26 mouse cellular contexts compared by ENCODE assay signal in the genomic region with DNA sequence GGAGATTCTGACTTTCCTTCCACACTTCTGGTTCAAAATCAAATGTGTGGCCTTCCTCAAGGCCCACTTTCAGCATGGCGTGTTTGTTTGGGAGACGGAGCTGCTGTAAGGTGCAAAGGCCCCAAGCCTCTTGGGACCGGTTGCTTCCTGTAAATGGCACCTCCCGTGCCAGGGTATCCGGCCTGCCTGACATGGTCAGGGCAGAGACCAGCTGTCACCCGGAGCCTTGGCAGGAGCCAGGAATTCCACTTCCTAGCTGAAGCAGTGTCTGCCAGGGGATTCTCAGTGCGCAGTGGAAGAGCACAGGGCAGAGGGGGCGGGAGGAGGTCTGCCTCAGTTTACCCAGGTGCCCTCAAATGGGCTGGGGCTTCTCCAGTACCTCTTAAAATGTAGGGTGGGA. TPM values are rescaled to one million over a fixed set of nuclear protein-coding genes. Genes with fewer than 3 reads are reported as not detected.
DNase-seq lines count a peak whose midpoint lies in the region; ATAC-seq lines count a peak whose summit lies in the region.
"Had no signal": no experiment of that assay in that cellular context is flagged by ENCODE, and none has a peak within 500 bp of the region (broad histone marks: within the 10 kb centered on the region; RNA-seq: fewer than 3 reads in every experiment).

No protein-coding gene starts in this region.

- no peaks in the 10 kb centered on the region for H3K27me3 ChIP-seq in limb, embryonic 10.5 days (ENCODE audit: low read depth, poor library complexity, severe bottlenecking)
- H3K27me3 ChIP-seq: embryonic facial prominence, embryonic 12.5 days; heart, embryonic 15.5 days; hindbrain, embryonic 15.5 days; kidney, embryonic 15.5 days; midbrain, embryonic 12.5 days; neural tube, embryonic 15.5 days had no signal

- no peak overlapping the region for H3K27ac ChIP-seq in limb, embryonic 10.5 days
- H3K27ac ChIP-seq: embryonic facial prominence, embryonic 12.5 days; heart, embryonic 15.5 days; hindbrain, embryonic 15.5 days; kidney, embryonic 15.5 days; macrophage; midbrain, embryonic 12.5 days; neural tube, embryonic 15.5 days had no signal

- H3K4me1 ChIP-seq in limb, embryonic 10.5 days = peaks cover 10% of the 10 kb centered on the region
- H3K4me1 ChIP-seq: midbrain, embryonic 12.5 days had no signal

- H3K4me3 ChIP-seq in limb, embryonic 10.5 days = no peak overlapping the region
- H3K4me3 ChIP-seq: embryonic facial prominence, embryonic 12.5 days; heart, embryonic 15.5 days; hindbrain, embryonic 15.5 days; kidney, embryonic 15.5 days; midbrain, embryonic 12.5 days; neural tube, embryonic 15.5 days had no signal

- 94% methylated on average over 8 of the region's 8 CpGs for WGBS in limb, embryonic 10.5 days

- DNase-seq in cerebellum, adult 11-12 months = peak; percentile 93
- DNase-seq in cerebellum, postnatal 10 days = peak; percentile 82 to 87
- peak; percentile 24 to 57 for DNase-seq in gastrocnemius, adult 8-10 months (ENCODE audit: low spot score in 2 of 2)
- DNase-seq in retina, embryonic 14.5 days (ENCODE audit: low spot score) = no peak
- DNase-seq in right cerebral cortex, postnatal 14 days = no peak
- DNase-seq in limb, embryonic 10.5 days (ENCODE audit: low spot score) = no peak
- no peak for DNase-seq in layer of hippocampus, adult 18-20 months (ENCODE audit: low spot score in 2 of 2)
- DNase-seq: adrenal gland, adult 2 months; forebrain, postnatal 0 days; kidney, postnatal 4 days; layer of hippocampus, adult 9-11 months; right cerebral cortex, postnatal 25 days; thymus, postnatal 25 days had no signal

- no peaks in the 10 kb centered on the region for H3K36me3 ChIP-seq in limb, embryonic 10.5 days
- H3K36me3 ChIP-seq: embryonic facial prominence, embryonic 12.5 days; heart, embryonic 15.5 days; hindbrain, embryonic 15.5 days; kidney, embryonic 15.5 days; midbrain, embryonic 12.5 days; neural tube, embryonic 15.5 days had no signal

- ATAC-seq in cerebellum, adult (ENCODE audit: insufficient number of reproducible peaks, low FRiP score, low TSS enrichment) = peak; percentile 3; the same call in 1 of the 2 replicates
- ATAC-seq: forebrain, postnatal 0 days; intestine, embryonic 16.5 days; lung, postnatal 0 days had no signal

- H3K9me3 ChIP-seq in limb, embryonic 10.5 days (replicated peaks) = no peaks in the 10 kb centered on the region
- H3K9me3 ChIP-seq: embryonic facial prominence, embryonic 12.5 days; heart, embryonic 15.5 days; hindbrain, embryonic 15.5 days; kidney, embryonic 15.5 days; midbrain, embryonic 12.5 days; neural tube, embryonic 15.5 days had no signal

RNA-seq across cellular contexts. Expression of a gene that starts 52.7 kb away (rescaled TPM):
- 10 to 100 TPM; 59.8 to 72.7 (median 66.6) TPM for total RNA-seq in gastrocnemius, adult 8-10 months (2022)
- 77.6 and 96.4 TPM in 2 replicates for polyA plus RNA-seq in limb, embryonic 10.5 days (2016; fragmentation: Nextera tagmentation; extraction: Ambion mirVana)
- 100 to 1,000 TPM; 141 to 164 TPM for total RNA-seq in layer of hippocampus, adult 18-20 months (2021)

RNA-seq across cellular contexts. Expression of a gene that starts 56.7 kb away (rescaled TPM):
- 1 to 10 TPM; 1.2 to 2.4 (median 1.9) TPM for total RNA-seq in gastrocnemius, adult 8-10 months (2022)
- polyA plus RNA-seq in limb, embryonic 10.5 days (2016; fragmentation: Nextera tagmentation; extraction: Ambion mirVana) = 2.2 and 2.8 TPM in 2 replicates
- total RNA-seq in layer of hippocampus, adult 18-20 months (2021) = 1 to 10 TPM; 7.6 to 8.0 TPM

RNA-seq across cellular contexts. Expression of a gene that starts 57.9 kb away (rescaled TPM):
- 1 to 10 TPM in 3 of 4 experiments, under 1 TPM in 1; 0.74 to 1.7 (median 1.3) TPM for total RNA-seq in gastrocnemius, adult 8-10 months (2022)
- 0.38 TPM in 1 of 2 replicates, not detected in the other for polyA plus RNA-seq in limb, embryonic 10.5 days (2016; fragmentation: Nextera tagmentation; extraction: Ambion mirVana)
- 1 to 10 TPM; 2.6 to 2.9 TPM for total RNA-seq in layer of hippocampus, adult 18-20 months (2021)
- total RNA-seq: forebrain, postnatal 0 days; hematopoietic stem cell, adult 5-6 weeks; liver, adult 2 months had no signal
- polyA plus RNA-seq: adrenal gland, adult 2 months; limb, embryonic 11.5 days; liver, adult 2 months; macrophage; neural tube, embryonic 15.5 days had no signal

Comparison
In these comparisons a context has a peak if more than half of its experiments do, and no peak if none do; other contexts are left out.
1. DNase-seq: peak in cerebellum, adult 11-12 months (single experiment), cerebellum, postnatal 10 days (2 of 2) and gastrocnemius, adult 8-10 months (2 of 2); none in retina, embryonic 14.5 days (single experiment), right cerebral cortex, postnatal 14 days (single experiment), limb, embryonic 10.5 days (single experiment) and layer of hippocampus, adult 18-20 months (0 of 2).